Mouse (Mus musculus): Measurements from ENCODE around the gene Sh3kbp1.

DNA sequence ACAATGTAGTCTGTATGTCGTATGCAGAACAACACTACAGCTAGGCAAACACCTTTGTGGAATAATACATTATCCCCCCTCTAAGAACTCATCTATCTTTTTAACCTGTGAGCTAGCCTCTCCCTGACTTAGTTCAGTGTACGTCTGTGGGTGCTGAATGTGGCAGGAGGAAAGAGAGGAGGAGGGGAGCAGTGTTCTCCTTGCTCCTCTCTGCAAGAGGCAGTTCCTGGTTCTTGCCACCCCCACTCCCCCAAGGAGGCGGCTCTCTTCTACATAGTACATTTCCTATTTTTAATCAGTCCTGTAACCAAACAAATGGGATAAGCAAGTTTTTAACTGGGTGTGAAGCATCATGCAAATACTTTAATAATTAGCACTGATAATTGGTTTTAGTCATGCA, 252.4 kb downstream of the Sh3kbp1 start:
- TF ChIP-seq CTCF (IDR thresholded peaks at IDR 0.05; ENCODE audit: low read depth) (no peak), EP300 (IDR thresholded peaks at IDR 0.05; ENCODE audit: low read depth) (no peak)

Measured in liver, embryonic 14.5 days (tissue).